Mouse (Mus musculus): ENCODE results near the gene Hist1h1t.

The Hist1h1t gene

DNA sequence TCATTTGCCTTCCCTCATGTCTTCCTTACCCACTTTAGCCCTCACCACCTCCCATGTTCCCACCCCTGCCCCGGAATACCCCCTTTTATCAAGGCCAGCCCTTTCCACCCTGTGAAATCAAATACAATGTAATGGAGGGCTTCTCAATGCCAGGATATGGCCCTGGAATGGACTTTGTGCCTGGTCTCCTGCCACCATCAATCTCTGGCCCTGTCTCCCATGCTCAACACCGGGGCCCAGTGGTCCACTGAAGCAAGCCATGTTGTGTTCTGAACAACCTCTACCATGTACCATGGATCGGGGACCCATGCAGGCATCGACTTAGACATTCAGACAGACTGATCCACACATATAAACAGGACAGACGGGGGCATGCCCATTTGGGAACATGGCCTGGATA, 34.1 kb downstream of the Hist1h1t start:
- in situ Hi-C loops (cut with MboI, MseI), result loop anchor here in 1 of 2 experiments (5.0 kb wide), 2 partner anchors 37 to 97 kb away; no protein-coding TSS in a partner anchor

GRCm38 (mm10) chr13:23730479-23730878, 34.9 kb downstream of the Hist1h1t start:
- in situ Hi-C loops (cut with MboI, MseI), result loop anchor here in 1 of 2 experiments (5.0 kb wide), 1 partner anchor 38 kb away; no protein-coding TSS in a partner anchor

- in situ Hi-C loops (cut with MboI, MseI), result loop anchor here in 1 of 2 experiments (5.0 kb wide), 1 partner anchor 40 kb away; no protein-coding TSS in a partner anchor
Measured at GRCm38 (mm10) chr13:23732156-23732804, 36.7 kb downstream of the Hist1h1t start.

DNA sequence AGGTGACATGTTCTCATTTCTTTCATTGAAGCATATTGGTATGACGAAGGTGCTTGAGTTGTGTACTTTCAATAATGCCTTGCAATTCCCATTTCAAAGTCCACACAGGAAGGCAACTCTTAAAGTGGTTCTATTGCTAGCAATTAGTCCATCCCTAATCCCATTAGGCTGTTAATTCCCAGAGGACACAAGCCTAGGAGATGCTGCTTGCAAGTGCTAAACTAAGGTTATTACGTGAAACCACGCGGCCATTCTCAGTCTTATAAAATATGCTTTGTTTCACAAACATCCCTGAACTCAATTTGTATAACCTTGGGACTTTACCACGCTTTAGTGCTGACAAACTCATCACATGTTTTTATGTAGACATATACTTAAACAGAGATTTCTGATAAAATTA, 41.5 kb downstream of the Hist1h1t start:
- in situ Hi-C loops (cut with MboI, MseI), result loop anchor here in 1 of 2 experiments (5.0 kb wide), 2 partner anchors 35 to 110 kb away; no protein-coding TSS in a partner anchor

DNA sequence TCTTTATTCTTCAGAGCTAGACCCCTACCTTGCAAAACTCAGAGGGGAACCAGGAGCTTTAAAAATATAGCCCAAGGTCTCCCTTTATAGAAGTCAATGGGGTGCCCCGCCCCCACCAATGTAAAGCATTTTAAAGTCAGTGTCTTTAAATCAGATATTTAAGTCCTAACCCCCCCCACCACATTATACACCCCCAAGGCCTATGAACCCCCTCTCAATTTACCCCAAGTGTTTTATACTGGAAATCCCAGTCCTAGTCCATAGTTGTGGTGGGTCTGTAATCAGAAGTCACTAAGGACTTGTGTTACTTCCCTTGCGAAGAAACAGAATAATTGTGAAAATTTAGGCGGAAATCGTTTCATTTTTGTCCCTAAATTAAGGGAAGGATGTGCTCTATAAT, 42.4 kb downstream of the Hist1h1t start:
- in situ Hi-C loops (cut with MboI, MseI), result loop anchor here in 1 of 2 experiments (5.0 kb wide), 2 partner anchors 36 to 111 kb away; no protein-coding TSS in a partner anchor

GRCm38 (mm10) chr13:23738677-23739068, 43.1 kb downstream of the Hist1h1t start, which contains the start of gene Hist1h1c:
Gene Hist1h1c (plus strand): TSS chr13:23738808.
- in situ Hi-C loops (cut with MboI, MseI), result loop anchor here in 1 of 2 experiments (5.0 kb wide), 2 partner anchors 36 to 111 kb away; no protein-coding TSS in a partner anchor

GRCm38 (mm10) chr13:23739069-23739921, 43.7 kb downstream of the Hist1h1t start:
- in situ Hi-C loops (cut with MboI, MseI), result loop anchor here in 1 of 2 experiments (5.0 kb wide), 2 partner anchors 37 to 112 kb away; no protein-coding TSS in a partner anchor

GRCm38 (mm10) chr13:23739922-23740252, 44.3 kb downstream of the Hist1h1t start:
- in situ Hi-C loops (cut with MboI, MseI), result loop anchor here in 1 of 2 experiments (5.0 kb wide), 2 partner anchors 38 to 113 kb away; no protein-coding TSS in a partner anchor

DNA sequence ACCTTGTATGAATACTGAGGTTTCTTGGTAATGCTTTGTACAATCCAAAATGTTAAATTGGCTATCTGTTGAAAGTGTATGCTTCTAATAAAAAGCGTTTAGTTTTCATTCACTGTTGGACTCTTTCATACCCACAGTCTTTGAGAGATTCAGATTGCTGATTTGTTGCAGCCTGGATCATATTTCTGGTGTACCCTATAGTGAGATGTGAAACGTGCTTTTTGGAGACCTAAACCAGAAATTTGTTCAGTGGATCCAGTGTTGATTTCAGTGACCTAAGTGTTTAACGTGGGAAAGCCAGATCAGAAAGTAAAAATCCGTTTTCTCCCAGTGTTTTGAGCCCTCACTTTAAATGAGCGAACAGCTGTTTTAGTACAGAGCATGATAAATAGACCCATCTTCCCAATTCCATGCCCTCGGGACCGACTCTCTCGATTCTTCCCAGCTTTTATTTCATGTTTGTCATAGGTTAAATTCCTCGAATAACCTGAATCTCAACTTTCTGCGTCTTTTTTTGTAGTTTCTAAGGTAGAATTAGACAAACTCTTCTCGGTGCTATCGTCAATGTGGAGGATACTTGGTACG, 44.7 kb downstream of the Hist1h1t start:
- in situ Hi-C loops (cut with MboI, MseI), result no loop called here

DNA sequence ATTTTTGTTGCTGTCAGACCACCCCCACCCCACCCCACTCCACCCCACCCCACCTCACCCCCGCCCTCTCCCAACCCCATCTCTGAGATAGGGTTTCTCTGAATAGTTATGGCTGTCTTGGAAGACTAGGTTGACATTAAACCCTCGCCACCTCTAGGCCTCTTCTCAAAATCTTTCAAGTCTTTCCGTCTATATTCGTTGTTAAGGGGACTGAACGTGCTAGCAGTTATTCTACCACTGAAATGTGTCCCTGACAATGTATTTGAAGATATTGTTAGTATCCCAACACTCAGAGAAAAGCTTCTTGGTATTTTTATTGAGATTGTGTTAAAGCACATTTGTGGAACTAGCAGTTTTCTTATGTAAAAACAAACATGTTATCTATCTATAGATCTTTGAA, 45.3 kb downstream of the Hist1h1t start:
- in situ Hi-C loops (cut with MboI, MseI), result no loop called here

- in situ Hi-C loops (cut with MboI, MseI), result no loop called here
Measured at GRCm38 (mm10) chr13:23742007-23742406, 46.4 kb downstream of the Hist1h1t start.

DNA sequence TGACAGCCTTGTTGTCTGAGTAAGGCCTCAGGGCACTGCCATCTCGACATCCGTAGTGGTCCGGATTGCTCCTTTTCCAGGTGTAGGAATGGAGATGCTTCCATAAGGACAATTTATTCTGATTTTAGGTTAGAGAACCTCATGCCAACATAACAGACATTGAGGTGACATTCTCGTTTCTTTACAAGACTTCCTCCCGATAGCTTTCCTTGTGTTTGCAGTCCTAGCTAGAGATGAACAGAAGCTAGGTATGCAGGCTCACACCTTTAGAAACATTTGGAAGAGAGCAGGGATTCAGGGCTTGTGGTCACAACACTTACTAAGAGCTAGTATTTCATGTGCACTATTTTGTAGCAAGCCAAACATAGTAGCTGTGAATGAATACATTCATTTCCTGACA, 47.6 kb downstream of the Hist1h1t start:
- in situ Hi-C loops (cut with MboI, MseI), result no loop called here

- in situ Hi-C loops (cut with MboI, MseI), result no loop called here
Measured at GRCm38 (mm10) chr13:23743963-23744362, 48.3 kb downstream of the Hist1h1t start.

- in situ Hi-C loops (cut with MboI, MseI), result loop anchor here (5.0 kb wide), 1 partner anchor 1707 kb away; the partner anchor contains the start of genes Hist1h2ah (in 2 of the 2) and Hist1h2bk (in 2 of the 2)
Measured at GRCm38 (mm10) chr13:23744421-23745380, 49.1 kb downstream of the Hist1h1t start.

GRCm38 (mm10) chr13:23745381-23746161, 50.0 kb downstream of the Hist1h1t start, which contains the start of gene Hist1h3c:
Gene Hist1h3c (minus strand): TSS chr13:23745602.
- in situ Hi-C loops (cut with MboI, MseI), result loop anchor here (5.0 kb wide), 1 partner anchor 1708 kb away; the partner anchor contains the start of genes Hist1h2ah (in 2 of the 2) and Hist1h2bk (in 2 of the 2)

Measured in T-helper 17 cell (primary cell).